Mouse (Mus musculus) thymus, adult 18-20 months (tissue): ENCODE measurements around the gene Thoc6.

Experiments used
- DNase-seq, 2 experiments: peaks; one replicate each; pipeline ENCODE4 v3.0.0; 2022; ENCODE audit warnings: mixed read lengths in 2 of 2

Thoc6 gene

GRCm38 (mm10) chr17:23673424-23674073 is at the start of gene Thoc6, which contains the start of gene Hcfc1r1:
TSS of gene Thoc6 (minus strand) at chr17:23673882.
TSS of gene Hcfc1r1 (plus strand) at chr17:23673596.
- DNase-seq: peak; percentile 87 to 93

GRCm38 (mm10) chr17:23722376-23723125 is 48.9 kb upstream of the Thoc6 start, which contains the start of gene 1520401A03Rik:
TSS of gene 1520401A03Rik (minus strand) at chr17:23722783.
- DNase-seq: no peak

- no peak for DNase-seq
Measured at GRCm38 (mm10) chr17:23721886-23722285, 48.2 kb upstream of the Thoc6 start.

GRCm38 (mm10) chr17:23719455-23719854 is 45.8 kb upstream of the Thoc6 start:
- no peak for DNase-seq

GRCm38 (mm10) chr17:23717003-23717402 is 43.3 kb upstream of the Thoc6 start:
- DNase-seq: no peak

- peak in 1 of 2 experiments; percentile 31 for DNase-seq
Measured at GRCm38 (mm10) chr17:23706212-23706611, 32.5 kb upstream of the Thoc6 start.

- no peak for DNase-seq
Measured at GRCm38 (mm10) chr17:23705525-23706104, 31.9 kb upstream of the Thoc6 start.

GRCm38 (mm10) chr17:23704741-23705140 is 31.1 kb upstream of the Thoc6 start:
- DNase-seq: no peak

- no peak for DNase-seq
Measured at GRCm38 (mm10) chr17:23703301-23703700, 29.6 kb upstream of the Thoc6 start.

- DNase-seq: peak; percentile 67 to 70
Measured at GRCm38 (mm10) chr17:23700079-23700478, 26.4 kb upstream of the Thoc6 start.

- no peak for DNase-seq
Measured at GRCm38 (mm10) chr17:23699131-23700077, 25.7 kb upstream of the Thoc6 start.

- no peak for DNase-seq
Measured at GRCm38 (mm10) chr17:23695801-23696200, 22.1 kb upstream of the Thoc6 start.

GRCm38 (mm10) chr17:23694491-23694890 is 20.8 kb upstream of the Thoc6 start:
- no peak for DNase-seq

- DNase-seq: no peak
Measured at GRCm38 (mm10) chr17:23683856-23684672, 10.4 kb upstream of the Thoc6 start, which contains the start of gene Cldn9. TSS of gene Cldn9 (minus strand) at chr17:23684026.

GRCm38 (mm10) chr17:23683226-23683625 is 9.5 kb upstream of the Thoc6 start:
- no peak for DNase-seq

GRCm38 (mm10) chr17:23682530-23682929 is 8.8 kb upstream of the Thoc6 start:
- DNase-seq: no peak

- no peak for DNase-seq
Measured at GRCm38 (mm10) chr17:23682092-23682491, 8.4 kb upstream of the Thoc6 start.

GRCm38 (mm10) chr17:23681086-23681485 is 7.4 kb upstream of the Thoc6 start:
- DNase-seq: no peak

GRCm38 (mm10) chr17:23680336-23680735 is 6.7 kb upstream of the Thoc6 start:
- no peak for DNase-seq

GRCm38 (mm10) chr17:23679127-23679835 is 5.6 kb upstream of the Thoc6 start, which contains the start of gene Cldn6:
TSS of gene Cldn6 (plus strand) at chr17:23679249.
- no peak for DNase-seq

GRCm38 (mm10) chr17:23677236-23677679 is 3.6 kb upstream of the Thoc6 start, which contains the start of gene Tnfrsf12a:
TSS of gene Tnfrsf12a (minus strand) at chr17:23677468.
- DNase-seq: peak; percentile 82 to 83
